Mouse (Mus musculus) CH12.LX (cell line): ENCODE results near the gene Prodh2.

ENCODE experiments used
- CTCF ChIP-seq, 2 experiments: IDR thresholded peaks in 1 of 2; conservative IDR thresholded peaks in 1 of 2; 2 replicates each; pipeline ENCODE4 v1.5.1; 2011 to 2012; ENCODE audit warnings: low read depth in 2 of 2, low read length in 2 of 2, improper control_type of control experiment in 1 of 2, inconsistent platforms in 1 of 2, mild to moderate bottlenecking in 1 of 2, moderate library complexity in 1 of 2
- MAX ChIP-seq: IDR thresholded peaks from 2 replicates; pipeline ENCODE4 v1.6.1; 2011; ENCODE audit warnings: low read length, improper control_type of control experiment
- MYC ChIP-seq: IDR thresholded peaks from 2 replicates; pipeline ENCODE4 v1.6.1; 2011; ENCODE audit warnings: low read depth, mild to moderate bottlenecking, improper control_type of control experiment, low read length
- PAX5 ChIP-seq: IDR thresholded peaks from 2 replicates; pipeline ENCODE4 v1.6.1; 2012; ENCODE audit warnings: low read length, inconsistent platforms, mixed read lengths
- POLR2A ChIP-seq: IDR thresholded peaks from 2 replicates; pipeline ENCODE4 v1.6.1; 2011; ENCODE audit warnings: low read depth, mild to moderate bottlenecking, improper control_type of control experiment, low read length
- RCOR1 ChIP-seq: conservative IDR thresholded peaks from 2 replicates; pipeline ENCODE4 v1.6.1; 2012; ENCODE audit warnings: low read depth, mild to moderate bottlenecking, inconsistent platforms, low read length, improper control_type of control experiment

DNA sequence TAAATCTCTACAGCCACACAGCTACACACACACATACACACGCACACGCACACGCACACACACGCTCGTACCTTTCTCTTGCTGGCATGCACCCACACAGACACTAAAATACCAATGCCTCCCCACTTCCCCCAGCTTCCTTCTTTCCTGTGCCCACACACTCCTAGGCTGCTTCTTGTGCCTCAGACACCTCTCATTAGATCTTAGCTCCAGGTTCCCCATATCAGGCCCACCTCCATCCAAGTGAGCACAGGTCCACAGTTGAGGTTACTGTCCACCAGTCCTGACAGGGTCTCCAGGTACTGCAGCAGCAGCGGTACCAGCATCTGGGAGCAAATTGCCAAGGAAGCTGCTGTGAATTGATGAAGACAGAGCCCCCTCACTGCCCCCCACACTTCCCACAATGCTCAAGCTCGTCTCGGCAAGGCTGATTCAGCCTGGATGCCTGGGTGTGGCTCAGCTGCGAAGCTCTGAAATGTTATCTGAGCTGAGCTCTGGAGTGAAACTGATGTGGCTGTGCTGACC, 37.9 kb downstream of the Prodh2 start:
- TF ChIP-seq POLR2A (no peak), PAX5 (no peak), CTCF (conservative IDR thresholded peaks at IDR 0.05 in 1 of 2, IDR thresholded peaks at IDR 0.05 in 1 of 2; ENCODE audit: low read depth in 2 of 2, low read length in 2 of 2) (no peak), MAX (no peak), MYC (no peak), RCOR1 (no peak)
